Mouse (Mus musculus) liver, postnatal 0 days (tissue): ENCODE data around the gene St6gal1.

ENCODE experiments used
- CTCF ChIP-seq: sonication (generic); IDR thresholded peaks from 2 replicates; pipeline ENCODE4 v1.5.1; 2016; ENCODE audit warnings: antibody characterized with exemption, low read depth
- EP300 ChIP-seq: IDR thresholded peaks from 2 replicates; pipeline ENCODE4 v1.6.1; 2016; ENCODE audit warnings: antibody characterized with exemption, low read depth, mild to moderate bottlenecking

- TF ChIP-seq EP300 (no peak), CTCF (no peak)
These were observed 38.1 kb upstream of the St6gal1 start for GRCm38 (mm10) chr16:23186418-23186817.
